ENCODE assay signal across 8 mouse cellular contexts in the genomic region with DNA sequence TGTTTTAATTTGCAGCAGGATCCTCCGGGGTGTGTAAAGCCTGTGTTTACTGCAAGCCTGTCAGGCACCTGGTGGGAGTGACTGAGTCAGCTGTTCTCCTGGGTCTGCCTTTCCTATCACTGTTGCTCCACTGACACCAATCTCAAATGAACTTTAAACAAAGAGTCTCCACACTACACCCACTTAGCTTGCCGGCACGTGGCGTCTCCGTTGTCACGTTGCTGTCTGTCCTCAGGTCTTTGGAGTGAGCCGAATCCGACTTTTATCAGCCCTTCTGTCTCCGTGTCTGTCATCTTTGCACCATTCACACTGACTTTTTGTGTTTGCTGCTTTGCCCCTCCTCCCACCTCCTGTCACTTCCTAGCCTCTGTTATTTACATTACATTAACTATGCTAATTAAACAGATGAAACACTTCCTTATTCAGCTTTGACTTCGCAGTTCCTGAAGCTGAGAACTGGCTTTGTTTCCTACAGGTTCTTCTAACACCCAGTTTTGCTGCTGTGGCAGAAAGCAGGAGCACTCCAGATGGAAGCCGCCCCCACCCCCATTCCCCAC. TPM values are rescaled to one million over a fixed set of nuclear protein-coding genes. Genes with fewer than 3 reads are reported as not detected.
DNase-seq lines count a peak whose midpoint lies in the region; ATAC-seq lines count a peak whose summit lies in the region.

No protein-coding gene starts in this region.

- H3K4me3 ChIP-seq in embryonic facial prominence, embryonic 13.5 days, result no peak overlapping the region
- H3K4me3 ChIP-seq in hindbrain, embryonic 16.5 days (ENCODE audit: low read length), result no peak overlapping the region
- H3K4me3 ChIP-seq in limb, embryonic 10.5 days, result peak overlapping the region; percentile 13; the same call in 1 of the 2 replicates
- no peak overlapping the region for H3K4me3 ChIP-seq in midbrain, embryonic 13.5 days (replicated peaks)

- H3K9ac ChIP-seq in embryonic facial prominence, embryonic 13.5 days, result no peak overlapping the region
- H3K9ac ChIP-seq in hindbrain, embryonic 16.5 days (ENCODE audit: low read depth, low read length), result no peak overlapping the region
- no peak overlapping the region for H3K9ac ChIP-seq in midbrain, embryonic 13.5 days (replicated peaks)

- WGBS in embryonic facial prominence, embryonic 13.5 days, result 4% methylated on average over 11 of the region's 11 CpGs
- WGBS in hindbrain, embryonic 16.5 days, result 2% methylated on average over 11 of the region's 11 CpGs
- 3% methylated on average over 11 of the region's 11 CpGs for WGBS in limb, embryonic 10.5 days
- WGBS in midbrain, embryonic 13.5 days, result 2% methylated on average over 11 of the region's 11 CpGs

- no peaks in the 10 kb centered on the region for H3K9me3 ChIP-seq in embryonic facial prominence, embryonic 13.5 days
- H3K9me3 ChIP-seq in hindbrain, embryonic 16.5 days (ENCODE audit: control insufficient read depth, low read length), result no peaks in the 10 kb centered on the region
- H3K9me3 ChIP-seq in limb, embryonic 10.5 days (replicated peaks), result no peaks in the 10 kb centered on the region
- no peaks in the 10 kb centered on the region for H3K9me3 ChIP-seq in midbrain, embryonic 13.5 days

- DNase-seq in heart, adult 11 months, result peak; percentile 91
- no peak for DNase-seq in heart, postnatal 4 days
- DNase-seq in limb, embryonic 10.5 days (ENCODE audit: low spot score), result peak; percentile 34
- peak; percentile 76 for DNase-seq in splenic B cell, adult 2 months (ENCODE audit: low read depth, low spot score)
- no peak for DNase-seq in adipocyte (ENCODE audit: low spot score)

- H3K27ac ChIP-seq in embryonic facial prominence, embryonic 13.5 days, result no peak overlapping the region
- H3K27ac ChIP-seq in hindbrain, embryonic 16.5 days (ENCODE audit: low read depth, low read length), result no peak overlapping the region
- no peak overlapping the region for H3K27ac ChIP-seq in limb, embryonic 10.5 days
- H3K27ac ChIP-seq in midbrain, embryonic 13.5 days, result no peak overlapping the region

- no peak for ATAC-seq in embryonic facial prominence, embryonic 13.5 days (ENCODE audit: insufficient number of reproducible peaks, insufficient read depth, low FRiP score, low TSS enrichment, low read depth)
- peak; percentile 68; the same call in 1 of the 2 replicates for ATAC-seq in hindbrain, embryonic 16.5 days
- ATAC-seq in midbrain, embryonic 13.5 days, result peak; percentile 73

- H3K36me3 ChIP-seq in embryonic facial prominence, embryonic 13.5 days, result no peaks in the 10 kb centered on the region
- no peaks in the 10 kb centered on the region for H3K36me3 ChIP-seq in hindbrain, embryonic 16.5 days (ENCODE audit: control insufficient read depth, insufficient read depth, low read length)
- no peaks in the 10 kb centered on the region for H3K36me3 ChIP-seq in limb, embryonic 10.5 days
- H3K36me3 ChIP-seq in midbrain, embryonic 13.5 days, result no peaks in the 10 kb centered on the region
- H3K36me3 ChIP-seq in splenic B cell, adult 2 months (ENCODE audit: control insufficient read depth, insufficient read depth, low read length, poor library complexity, severe bottlenecking), result no peaks in the 10 kb centered on the region

- peaks cover 13% of the 10 kb centered on the region; the same call in 1 of the 2 replicates for H3K4me1 ChIP-seq in embryonic facial prominence, embryonic 13.5 days
- H3K4me1 ChIP-seq in hindbrain, embryonic 16.5 days (ENCODE audit: control insufficient read depth, insufficient read depth, low read depth, low read length), result peaks cover 22% of the 10 kb centered on the region
- peaks cover 14% of the 10 kb centered on the region for H3K4me1 ChIP-seq in limb, embryonic 10.5 days
- peaks cover 31% of the 10 kb centered on the region for H3K4me1 ChIP-seq in midbrain, embryonic 13.5 days (replicated peaks)

- peak overlapping the region; percentile 36 for H3K4me2 ChIP-seq in embryonic facial prominence, embryonic 13.5 days
- H3K4me2 ChIP-seq in hindbrain, embryonic 16.5 days (ENCODE audit: low read length), result peak overlapping the region; percentile 39
- peak overlapping the region; percentile 31 for H3K4me2 ChIP-seq in midbrain, embryonic 13.5 days (replicated peaks)

- H3K27me3 ChIP-seq in embryonic facial prominence, embryonic 13.5 days, result peaks cover 8% of the 10 kb centered on the region
- 0 out of 2 replicates have a peak, but pooled peaks cover 2% of the 10 kb centered on the region for H3K27me3 ChIP-seq in hindbrain, embryonic 16.5 days (replicated peaks; ENCODE audit: control insufficient read depth, insufficient read depth, low read length)
- peaks cover 42% of the 10 kb centered on the region for H3K27me3 ChIP-seq in limb, embryonic 10.5 days (ENCODE audit: low read depth, poor library complexity, severe bottlenecking)
- H3K27me3 ChIP-seq in midbrain, embryonic 13.5 days, result peaks cover 23% of the 10 kb centered on the region
- H3K27me3 ChIP-seq in splenic B cell, adult 2 months (ENCODE audit: control insufficient read depth, insufficient read depth, low read length, poor library complexity, severe bottlenecking), result no peaks in the 10 kb centered on the region

RNA-seq across cellular contexts. Expression of a gene that starts 56.7 kb away (rescaled TPM):
- 10 to 100 TPM; 20.1 to 24.3 TPM for total RNA-seq in heart, postnatal 4 days (2021)
- 3.5 and 3.7 TPM in 2 replicates for polyA plus RNA-seq in embryonic facial prominence, embryonic 13.5 days (2015; fragmentation: Nextera tagmentation; extraction: Ambion mirVana)
- polyA plus RNA-seq in hindbrain, embryonic 16.5 days (2015; fragmentation: Nextera tagmentation; extraction: Ambion mirVana), result 5.0 and 5.3 TPM in 2 replicates
- 2.0 and 2.3 TPM in 2 replicates for polyA plus RNA-seq in limb, embryonic 10.5 days (2016; fragmentation: Nextera tagmentation; extraction: Ambion mirVana)
- 6.0 and 6.4 TPM in 2 replicates for polyA plus RNA-seq in midbrain, embryonic 13.5 days (2015; fragmentation: Nextera tagmentation; extraction: Ambion mirVana)

Comparison
In these comparisons a context has a peak if more than half of its experiments do, and no peak if none do; other contexts are left out.
1. DNase-seq: peak in heart, adult 11 months (single experiment), limb, embryonic 10.5 days (single experiment) and splenic B cell, adult 2 months (single experiment); none in heart, postnatal 4 days (single experiment) and adipocyte (single experiment).
2. Peak in every context shown above with its lines, with median percentiles within 50 percentile points of each other: H3K4me2 ChIP-seq.